Mouse (Mus musculus): ENCODE results near the gene Arid3a.

Arid3a gene

DNA sequence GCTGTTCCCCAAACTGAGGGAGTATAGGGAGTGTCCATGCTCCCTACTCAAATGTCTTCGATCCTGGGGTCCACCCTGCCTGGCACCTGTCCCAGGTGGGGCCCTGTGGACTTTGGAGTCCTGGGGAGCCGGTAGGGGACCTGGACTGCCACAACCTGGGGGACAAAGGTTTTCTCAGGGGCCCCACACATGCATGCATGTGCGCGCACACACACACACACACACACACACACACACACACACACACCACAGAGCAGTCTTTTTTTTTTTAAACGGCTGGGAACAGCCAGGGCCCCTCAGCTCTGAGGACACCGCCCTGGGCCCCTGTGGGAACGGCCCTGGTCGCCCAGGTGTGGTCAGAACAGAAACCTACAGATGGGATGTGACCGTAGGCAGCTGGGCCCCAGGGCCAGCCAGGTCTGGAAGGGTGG, 16.6 kb downstream of the Arid3a start:
- POLR2A ChIA-PET: interaction anchor here in 2 of 4 experiments (0.5 to 1.6 kb wide), 4 partner anchors 8 to 264 kb away, joined by 3 to 5 read pairs (median 3); partner anchors contain the start of gene Med16 (in 1 of the 2)
- CTCF ChIA-PET: interaction anchor here in 1 of 4 experiments (0.7 kb wide), 1 partner anchor 1541 kb away, joined by 3 read pairs; no protein-coding TSS in a partner anchor

DNA sequence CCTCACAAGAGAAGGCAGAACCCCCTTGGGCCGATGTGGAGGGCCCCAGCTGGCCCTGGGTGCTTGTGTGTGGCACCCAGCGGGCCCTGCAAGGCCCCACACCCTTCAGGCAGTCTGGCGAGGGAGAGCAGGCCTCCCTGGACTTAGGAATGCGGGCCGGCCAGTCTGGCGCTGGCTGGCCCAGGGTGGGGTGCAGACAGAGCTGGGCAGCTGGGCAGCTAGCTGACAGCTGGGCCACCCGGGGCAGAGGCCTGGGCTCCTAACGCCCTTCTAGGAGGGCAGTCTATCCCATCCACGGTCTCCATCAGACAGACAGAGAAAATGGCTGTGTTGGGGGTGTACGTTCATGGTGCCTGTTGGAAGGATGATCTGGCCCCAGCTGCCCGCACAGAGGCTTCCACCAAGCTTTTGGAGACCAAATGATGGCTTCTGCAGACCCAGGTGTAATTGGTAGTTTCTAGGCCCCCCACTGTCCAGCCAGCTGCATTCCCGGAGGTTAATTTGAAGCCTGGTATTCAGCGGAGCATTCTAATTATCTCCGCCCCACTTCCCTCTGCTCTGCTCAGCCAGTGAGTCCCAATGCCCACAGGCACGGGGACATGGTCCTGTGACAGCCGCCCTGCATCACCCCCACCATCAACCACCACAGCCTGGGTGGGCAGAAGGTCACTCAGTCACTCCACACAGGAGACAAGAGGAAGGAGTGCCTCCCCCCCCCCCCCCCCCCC, 18.8 kb downstream of the Arid3a start:
- POLR2A ChIA-PET: interaction anchor here in 3 of 4 experiments (0.5 to 2.1 kb wide), 13 partner anchors 12 to 199 kb away, joined by 3 to 7 read pairs (median 3); partner anchors contain the start of genes Ptbp1 (in 2 of the 3), Wdr18 (in 2 of the 3), Med16 (in 1 of the 3) and Polrmt (in 1 of the 3)
- CTCF ChIA-PET: interaction anchor here in 2 of 4 experiments (0.8 to 0.9 kb wide), 2 partner anchors 20 to 574 kb away, joined by 3 to 4 read pairs; no protein-coding TSS in a partner anchor

DNA sequence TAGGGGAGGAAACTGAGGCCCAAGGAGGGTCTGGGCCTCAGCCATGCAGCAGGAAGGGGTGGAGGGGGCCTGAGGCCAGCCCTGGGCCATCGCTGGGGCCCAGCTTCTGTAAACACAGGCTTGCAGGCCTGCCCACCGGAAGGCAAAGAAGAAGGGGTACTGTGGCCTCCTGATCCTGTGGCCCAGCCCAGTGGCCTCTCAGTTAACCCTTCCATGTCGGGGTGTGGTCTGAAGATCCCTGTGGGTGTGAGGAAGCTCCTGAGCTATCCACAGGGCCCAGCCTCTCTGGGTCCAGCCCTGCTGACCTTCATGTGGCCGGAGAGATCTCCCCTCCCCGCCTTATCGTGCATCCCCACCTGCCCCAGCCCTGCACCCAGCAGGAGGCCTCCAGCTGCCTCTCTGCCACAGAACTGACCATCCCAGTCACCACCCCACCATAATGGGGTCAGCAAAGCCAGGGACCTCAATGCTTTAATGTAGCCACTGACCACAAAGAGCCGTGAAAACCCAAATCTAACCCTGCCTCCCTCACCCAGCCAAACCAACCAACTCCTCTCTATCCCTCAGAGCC, 20.0 kb downstream of the Arid3a start:
- POLR2A ChIA-PET: interaction anchor here in 3 of 4 experiments (0.6 to 1.5 kb wide), 8 partner anchors 11 to 221 kb away, joined by 3 to 7 read pairs (median 4); partner anchors contain the start of genes Med16 (in 1 of the 3), Ptbp1 (in 1 of the 3) and Wdr18 (in 1 of the 3)
- CTCF ChIA-PET: interaction anchor here in 1 of 4 experiments (0.6 kb wide), 1 partner anchor 40 kb away, joined by 3 read pairs; no protein-coding TSS in a partner anchor

DNA sequence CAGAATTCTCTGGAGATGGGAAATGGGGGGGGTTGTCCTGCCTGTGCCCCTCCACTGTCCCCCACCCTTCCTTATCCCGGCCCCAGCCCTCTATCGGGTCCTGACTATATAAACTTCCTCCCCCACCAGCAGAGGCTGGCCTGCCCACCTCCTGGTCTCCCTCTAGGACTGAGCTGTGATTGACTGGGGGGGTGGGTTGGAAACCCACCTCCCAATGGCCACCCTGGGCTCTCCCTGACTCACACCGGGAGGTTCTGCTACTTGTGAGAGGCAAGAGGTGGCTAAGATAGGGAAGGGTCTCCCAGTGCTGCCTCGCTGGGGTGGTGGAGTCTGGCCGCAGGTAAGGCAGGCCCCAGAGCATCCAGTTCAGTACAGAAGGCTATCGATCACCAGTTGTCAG, 20.7 kb downstream of the Arid3a start:
- POLR2A ChIA-PET: interaction anchor here in 1 of 4 experiments (1.3 to 1.5 kb wide), 2 partner anchors 37 to 158 kb away, joined by 3 to 4 read pairs; no protein-coding TSS in a partner anchor
- CTCF ChIA-PET: no interaction called here

DNA sequence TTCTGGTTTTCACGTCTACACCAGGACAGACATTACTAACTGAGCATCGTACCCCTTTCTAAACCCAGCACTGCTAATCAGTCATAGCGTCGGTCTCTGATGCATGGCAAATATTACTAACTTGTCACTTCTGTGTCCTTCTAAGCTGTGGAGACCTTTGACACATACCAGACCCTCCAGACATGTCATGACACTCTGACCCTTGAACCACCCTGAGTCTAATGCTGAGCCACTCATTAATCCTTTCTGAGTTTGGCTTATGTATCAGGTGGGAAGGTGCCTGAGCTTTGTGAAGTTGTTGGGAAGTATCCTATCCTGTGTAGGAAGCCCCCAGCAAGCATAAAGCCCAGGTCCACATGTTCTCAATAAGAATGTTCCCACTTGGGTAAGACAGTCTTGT, 23.0 kb downstream of the Arid3a start:
- ChIA-PET CTCF (interaction anchor here in 3 of 4 experiments (0.7 to 2.9 kb wide), 4 partner anchors 10 to 115 kb away, joined by 3 to 11 read pairs (median 6); partner anchors contain the start of gene Wdr18 (in 2 of the 3)), POLR2A (interaction anchor here (0.5 to 2.4 kb wide), 7 partner anchors 10 to 218 kb away, joined by 3 to 9 read pairs (median 6); partner anchors contain the start of gene Wdr18 (in 2 of the 4))

DNA sequence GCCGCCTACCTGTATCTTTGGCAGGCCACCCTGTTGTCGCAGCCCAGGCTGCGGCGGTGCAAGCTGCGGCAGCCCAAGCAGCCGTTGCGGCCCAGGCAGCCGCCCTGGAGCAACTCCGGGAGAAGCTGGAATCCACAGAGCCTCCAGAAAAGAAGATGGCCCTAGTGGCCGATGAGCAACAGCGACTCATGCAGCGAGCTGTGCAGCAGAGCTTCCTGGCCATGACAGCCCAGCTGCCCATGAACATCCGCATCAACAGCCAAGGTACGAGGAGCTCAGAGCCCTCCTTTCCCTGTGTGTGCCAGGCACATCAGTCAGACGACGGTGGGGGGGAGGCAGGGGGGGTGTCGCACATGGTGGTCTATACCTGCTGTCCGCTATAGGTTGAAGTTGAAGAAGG, 23.8 kb downstream of the Arid3a start:
- CTCF ChIA-PET: interaction anchor here in 3 of 4 experiments (0.7 to 2.9 kb wide), 5 partner anchors 9 to 116 kb away, joined by 3 to 11 read pairs (median 3); partner anchors contain the start of gene Wdr18 (in 2 of the 3)
- POLR2A ChIA-PET: interaction anchor here (0.5 to 2.4 kb wide), 13 partner anchors 9 to 439 kb away, joined by 3 to 9 read pairs (median 3); partner anchors contain the start of gene Wdr18 (in 3 of the 4)

DNA sequence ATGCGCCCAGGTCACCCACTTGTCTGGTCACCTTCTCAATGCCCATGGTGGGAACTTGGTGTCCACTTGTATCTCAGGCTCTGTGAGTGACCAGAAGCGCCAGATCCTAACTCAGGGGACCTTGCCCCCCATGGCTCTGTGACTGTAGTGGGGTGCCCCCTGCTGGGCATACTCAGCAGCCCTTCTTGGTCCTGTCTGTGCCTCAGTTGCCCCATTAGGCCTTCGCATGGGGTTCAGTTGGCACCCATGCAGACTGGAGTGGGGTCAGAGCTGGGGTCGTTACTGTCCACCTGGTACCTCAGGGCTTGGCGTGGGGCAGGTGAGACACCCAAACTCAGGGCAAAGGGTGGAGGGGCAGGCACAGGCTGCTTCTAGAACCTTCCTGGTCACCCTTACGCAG, 27.1 kb downstream of the Arid3a start:
- CTCF ChIA-PET: interaction anchor here in 1 of 4 experiments (0.5 kb wide), 1 partner anchor 565 kb away, joined by 3 read pairs; no protein-coding TSS in a partner anchor
- POLR2A ChIA-PET: interaction anchor here in 1 of 4 experiments (1.3 to 3.4 kb wide), 3 partner anchors 18 to 52 kb away, joined by 3 to 9 read pairs (median 5); partner anchors contain the start of gene Med16

DNA sequence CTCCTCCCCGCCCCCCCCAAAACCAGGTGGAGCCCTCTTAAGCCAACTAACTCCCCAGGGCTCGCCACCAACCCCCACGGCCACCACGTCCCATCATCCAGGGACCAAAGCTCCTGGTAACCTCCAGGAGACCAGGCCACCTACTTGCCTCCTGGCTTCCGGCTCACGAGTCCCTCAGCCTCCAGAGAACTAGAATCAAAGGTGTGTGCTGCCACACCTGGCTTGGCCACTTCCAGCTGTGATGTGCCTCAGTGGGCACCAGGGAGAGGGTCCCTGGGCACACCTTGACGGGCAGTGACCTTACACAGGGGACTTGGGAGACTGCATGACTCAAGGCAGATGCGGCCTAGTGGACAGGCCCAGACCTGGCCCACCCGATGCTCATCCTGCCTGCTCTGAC, 28.8 kb downstream of the Arid3a start:
- POLR2A ChIA-PET: interaction anchor here in 2 of 4 experiments (1.1 to 3.4 kb wide), 7 partner anchors 8 to 174 kb away, joined by 3 to 9 read pairs (median 3); partner anchors contain the start of gene Med16 (in 1 of the 2)

DNA sequence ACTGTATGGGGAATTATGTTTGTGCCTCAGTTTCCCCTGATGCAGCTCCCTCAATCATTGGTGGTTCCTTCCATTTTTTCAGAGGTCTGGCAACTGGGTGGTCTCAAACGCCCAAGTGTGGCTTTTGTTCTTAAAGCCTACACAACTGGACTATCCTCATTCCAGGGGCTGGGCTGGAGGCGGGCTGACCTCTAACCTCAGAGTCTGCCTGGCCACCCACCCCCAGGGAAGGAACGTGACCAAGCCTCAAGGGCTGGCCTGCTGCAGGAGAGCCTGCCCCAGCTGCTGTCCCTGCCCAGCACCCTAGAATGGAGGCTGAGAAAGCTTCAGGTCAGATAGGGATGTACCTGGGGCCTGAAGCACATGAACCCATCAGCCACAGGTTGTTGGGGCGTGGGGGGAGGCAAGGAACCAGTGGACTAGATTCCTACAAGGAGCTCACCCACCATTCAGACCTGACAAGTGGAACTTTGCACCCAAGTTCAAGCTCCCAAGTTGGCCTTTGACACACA, 29.9 kb downstream of the Arid3a start:
- ChIA-PET CTCF (interaction anchor here in 3 of 4 experiments (0.6 to 2.5 kb wide), 9 partner anchors 26 to 258 kb away, joined by 3 to 15 read pairs (median 6); no protein-coding TSS in a partner anchor), POLR2A (interaction anchor here in 2 of 4 experiments (1.1 to 3.4 kb wide), 6 partner anchors 15 to 173 kb away, joined by 3 to 9 read pairs (median 4); partner anchors contain the start of gene Med16 (in 1 of the 2))

More for the DNA sequence above, 28.8 kb downstream of the Arid3a start:
- CTCF ChIA-PET: interaction anchor here (0.7 to 1.2 kb wide), 4 partner anchors 29 to 144 kb away, joined by 3 to 5 read pairs (median 3); partner anchors contain the start of gene Arid3a (in 1 of the 4)

DNA sequence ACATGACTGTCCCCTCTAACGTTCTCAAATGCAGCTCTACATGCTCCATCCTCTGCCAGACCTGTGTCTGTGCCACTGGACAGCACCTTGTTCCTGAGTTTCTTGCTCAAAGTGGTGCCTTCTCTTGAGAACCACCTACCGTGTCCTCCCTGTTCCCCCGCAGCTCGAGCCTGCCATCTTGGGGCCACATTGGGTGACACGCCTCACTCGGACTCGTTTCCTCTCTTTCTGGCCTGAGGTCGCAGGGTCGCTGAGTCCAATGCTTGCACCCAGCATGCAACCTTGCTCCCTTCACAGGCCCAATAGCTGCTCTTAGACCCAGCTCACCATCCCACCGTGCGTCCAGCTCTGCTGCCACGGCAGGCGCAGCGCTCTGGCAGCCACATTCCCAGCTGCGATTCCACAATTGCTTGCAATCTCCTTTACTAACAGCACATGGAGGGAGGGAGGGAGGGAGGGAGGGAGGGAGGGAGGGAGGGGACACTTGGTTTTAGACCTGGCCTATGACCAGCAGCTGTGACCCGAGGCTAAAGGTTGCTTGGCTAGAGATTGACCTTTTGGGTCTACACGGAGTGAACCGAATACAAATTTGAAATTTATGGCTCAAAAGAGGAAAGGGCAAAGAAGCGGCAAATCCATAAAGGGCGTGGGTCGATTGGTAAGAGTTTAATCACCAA, 31.4 kb downstream of the Arid3a start:
- POLR2A ChIA-PET: interaction anchor here (0.6 to 2.1 kb wide), 25 partner anchors 12 to 210 kb away, joined by 3 to 9 read pairs (median 4); partner anchors contain the start of genes Med16 (in 2 of the 4) and Arid3a (in 1 of the 4)
- CTCF ChIA-PET: interaction anchor here (0.5 to 3.3 kb wide), 63 partner anchors 12 to 1624 kb away, joined by 3 to 15 read pairs (median 3); partner anchors contain the start of genes Arid3a (in 2 of the 4), Cbarp (in 1 of the 4), Cirbp (in 1 of the 4) and Grin3b (in 1 of the 4)

DNA sequence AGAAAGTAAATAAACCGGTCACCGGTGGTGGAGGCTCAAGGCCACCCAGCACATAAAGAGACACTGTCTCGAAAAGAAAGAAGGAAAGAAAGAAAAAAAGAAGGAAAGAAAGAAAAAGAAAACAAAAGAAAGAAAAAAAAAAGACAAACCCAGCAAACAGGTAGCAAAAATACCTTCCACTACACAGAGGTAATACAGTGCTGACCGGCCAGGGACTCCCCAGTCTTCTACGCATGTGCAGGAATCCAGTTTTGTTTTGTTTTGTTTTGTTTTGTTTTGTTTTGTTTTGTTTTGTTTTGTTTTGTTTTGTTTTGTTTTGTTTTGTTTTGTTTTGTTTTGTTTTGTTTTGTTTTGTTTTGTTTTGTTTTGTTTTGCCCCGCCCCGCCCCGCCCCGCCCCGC, 32.6 kb downstream of the Arid3a start:
- POLR2A ChIA-PET: interaction anchor here (0.5 to 3.6 kb wide), 121 partner anchors 9 to 717 kb away, joined by 3 to 84 read pairs (median 4); partner anchors contain the start of genes Med16 (in 3 of the 4), Ptbp1 (in 3 of the 4), Tmem259 (in 3 of the 4) and Arid3a (in 2 of the 4)
- CTCF ChIA-PET: interaction anchor here (0.5 to 3.3 kb wide), 90 partner anchors 9 to 619 kb away, joined by 3 to 48 read pairs (median 4); partner anchors contain the start of genes Med16 (in 3 of the 4), Tmem259 (in 3 of the 4), Arid3a (in 2 of the 4) and Cbarp (in 1 of the 4)

DNA sequence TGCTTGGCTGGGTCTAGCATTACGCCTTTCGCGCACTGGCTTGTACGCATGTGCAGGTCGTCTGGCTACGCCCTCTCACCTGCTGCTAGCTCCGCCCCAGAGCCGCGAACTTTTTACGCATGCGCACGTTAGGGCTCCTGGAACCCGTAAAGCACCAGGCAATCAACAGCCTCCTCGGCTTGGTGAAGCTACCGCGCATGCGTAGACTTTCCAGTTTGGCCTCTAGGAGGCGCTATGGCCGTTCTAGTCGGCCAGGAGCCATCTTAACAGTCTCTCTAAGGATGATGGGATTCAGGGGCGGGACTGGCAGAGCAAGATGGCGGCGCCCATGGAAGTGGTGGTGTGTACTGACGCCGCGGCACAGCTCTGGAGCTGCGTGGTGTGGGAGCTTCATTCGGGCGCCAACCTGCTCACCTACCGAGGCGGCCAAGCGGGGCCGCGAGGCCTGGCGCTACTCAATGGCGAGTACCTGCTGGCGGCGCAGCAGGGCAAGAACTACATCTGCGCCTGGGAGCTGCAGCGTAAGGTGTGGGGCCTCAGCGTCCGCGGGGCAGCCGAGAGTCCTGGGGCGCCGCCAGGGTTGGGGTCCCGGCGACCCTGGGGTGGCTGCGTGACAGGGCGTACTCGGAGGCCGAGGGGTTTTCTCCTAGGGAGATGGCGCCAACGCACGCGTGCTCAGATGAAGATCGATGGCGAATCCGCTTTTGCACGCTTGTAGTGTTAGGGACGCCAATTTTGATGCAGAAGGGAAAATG, 33.2 kb downstream of the Arid3a start, which contains the start of gene Wdr18:
TSS of gene Wdr18 (plus strand) at position 306 of the 755 bp plus-strand sequence.
- POLR2A ChIA-PET: interaction anchor here (0.5 to 3.6 kb wide), 128 partner anchors 9 to 716 kb away, joined by 3 to 84 read pairs (median 4); partner anchors contain the start of genes Med16 (in 3 of the 4), Ptbp1 (in 3 of the 4), Tmem259 (in 3 of the 4) and Arid3a (in 2 of the 4)
- CTCF ChIA-PET: interaction anchor here (0.5 to 3.3 kb wide), 97 partner anchors 9 to 619 kb away, joined by 3 to 48 read pairs (median 4); partner anchors contain the start of genes Med16 (in 3 of the 4), Tmem259 (in 3 of the 4), Arid3a (in 2 of the 4) and Cbarp (in 2 of the 4)

DNA sequence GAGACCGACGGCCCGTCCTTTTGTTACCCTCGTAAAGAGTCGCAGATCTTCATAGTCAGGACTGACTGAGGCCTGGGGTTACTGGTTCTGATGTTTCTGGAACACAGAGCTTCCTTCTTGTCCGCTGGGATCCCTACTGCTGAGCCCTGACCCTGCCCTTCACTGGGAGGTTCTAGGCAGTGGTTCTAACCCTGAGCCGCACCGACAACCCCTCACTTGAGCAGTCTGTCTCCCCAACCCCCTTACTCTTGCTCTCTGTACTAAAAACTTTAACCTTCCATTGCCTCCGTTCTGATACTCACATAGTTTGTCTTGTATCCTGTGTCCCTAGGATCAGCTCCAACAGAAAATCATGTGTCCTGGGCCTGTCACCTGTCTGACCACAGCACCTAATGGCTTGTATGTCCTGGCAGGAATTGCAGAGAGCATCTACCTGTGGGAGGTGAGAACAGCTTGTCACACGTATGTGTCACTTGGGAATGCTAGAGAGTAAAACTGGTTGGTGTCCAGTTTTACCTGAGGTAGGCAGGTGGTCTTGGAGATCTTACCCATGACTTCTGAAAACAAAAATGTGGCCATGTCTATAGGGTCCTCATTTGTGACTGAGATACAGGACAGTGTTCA, 33.9 kb downstream of the Arid3a start:
- ChIA-PET CTCF (interaction anchor here (0.6 to 3.3 kb wide), 43 partner anchors 8 to 584 kb away, joined by 3 to 48 read pairs (median 5); partner anchors contain the start of genes Tmem259 (in 3 of the 4), Cbarp (in 2 of the 4), Arid3a (in 1 of the 4) and Cirbp (in 1 of the 4)), POLR2A (interaction anchor here in 3 of 4 experiments (0.7 to 3.6 kb wide), 59 partner anchors 8 to 715 kb away, joined by 3 to 84 read pairs (median 5); partner anchors contain the start of genes Grin3b (in 2 of the 3), Med16 (in 2 of the 3), Mum1 (in 2 of the 3) and Ptbp1 (in 2 of the 3))

DNA sequence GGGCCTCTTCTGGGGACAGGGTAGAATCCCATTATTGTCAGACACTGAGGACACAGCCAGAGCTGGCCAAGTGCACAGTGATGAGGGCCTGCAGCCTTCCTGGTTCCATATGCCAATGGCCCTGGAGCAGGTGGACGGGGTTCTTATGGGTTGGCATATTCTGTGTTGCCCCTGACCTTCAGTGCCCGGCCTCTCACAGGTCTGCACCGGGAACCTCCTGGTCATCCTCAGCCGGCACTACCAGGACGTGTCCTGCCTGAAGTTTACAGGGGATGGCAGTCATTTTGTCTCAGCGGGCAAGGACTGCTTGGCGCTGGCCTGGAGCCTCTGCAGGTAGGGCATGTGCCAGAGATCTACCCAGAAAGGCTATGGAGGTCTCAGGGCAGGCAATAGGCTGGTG, 37.9 kb downstream of the Arid3a start:
- ChIA-PET CTCF (no interaction called here), POLR2A (interaction anchor here in 2 of 4 experiments (1.2 to 3.5 kb wide), 3 partner anchors 10 to 16 kb away, joined by 3 to 13 read pairs (median 3); no protein-coding TSS in a partner anchor)

DNA sequence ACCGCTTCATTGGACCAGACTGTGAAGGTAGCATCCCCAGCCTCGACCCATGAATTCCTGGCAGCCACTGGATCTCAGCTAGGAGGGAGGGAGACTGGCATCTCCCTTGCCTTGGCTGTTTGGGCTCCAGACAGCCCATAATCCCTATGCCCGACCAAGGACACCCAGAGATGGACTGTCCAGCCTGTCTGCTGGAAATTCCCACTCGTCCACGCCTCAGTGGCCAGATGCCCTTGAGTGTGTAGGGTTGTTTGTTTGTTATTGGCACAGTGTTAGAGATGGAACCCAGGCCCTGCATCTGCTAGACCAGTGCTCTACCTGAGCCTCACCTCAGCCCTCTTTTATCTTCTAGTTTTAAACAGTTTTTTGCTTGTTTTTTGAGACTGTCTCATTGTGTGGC, 38.5 kb downstream of the Arid3a start:
- CTCF ChIA-PET: no interaction called here
- POLR2A ChIA-PET: interaction anchor here in 2 of 4 experiments (0.9 to 3.5 kb wide), 5 partner anchors 9 to 20 kb away, joined by 3 to 13 read pairs (median 4); no protein-coding TSS in a partner anchor
